Mouse (Mus musculus) heart, adult 2 months (tissue): ENCODE data around the gene Plekhj1. TPM values are rescaled to one million over a fixed set of nuclear protein-coding genes. Genes with fewer than 3 reads are reported as not detected.

Source experiments
- DNase-seq, 2 experiments: peaks; one replicate each; pipeline ENCODE4 v3.0.0; 2021
- H3K27ac ChIP-seq: fragments of 200-600 bp; 2 replicates; pipeline ENCODE4 v1.8.1; 2022
- H3K27me3 ChIP-seq: fragments of 200-500 bp; 2 replicates; pipeline ENCODE4 v1.6.1; 2012; ENCODE audit warnings: mild to moderate bottlenecking, low read length, inconsistent platforms, mixed read lengths; ENCODE audit not compliant: control insufficient read depth, insufficient read depth
- H3K36me3 ChIP-seq: fragments of 200-500 bp; 2 replicates; pipeline ENCODE4 v1.6.1; 2012; ENCODE audit warnings: low read length, inconsistent platforms; ENCODE audit not compliant: control insufficient read depth, insufficient read depth
- H3K4me1 ChIP-seq: fragments of 200-500 bp; 2 replicates; pipeline ENCODE4 v1.6.1; 2011; ENCODE audit warnings: low read length; ENCODE audit not compliant: control insufficient read depth, insufficient read depth
- H3K4me3 ChIP-seq: fragments of 200-600 bp; 2 replicates; pipeline ENCODE4 v1.8.1; 2022
- H3K79me2 ChIP-seq: fragments of 200-500 bp; replicated peaks from 2 replicates; pipeline ENCODE4 v1.6.1; 2012; ENCODE audit warnings: mild to moderate bottlenecking, inconsistent platforms, low read length, moderate library complexity, mixed read lengths; ENCODE audit not compliant: control insufficient read depth, insufficient read depth
- H3K9ac ChIP-seq: fragments of 200-500 bp; 2 replicates; pipeline ENCODE4 v1.6.1; 2012; ENCODE audit warnings: low read depth, mild to moderate bottlenecking, control low read depth, inconsistent platforms, low read length, mixed read lengths
- CTCF ChIP-seq: fragments of 200-600 bp; IDR thresholded peaks from 2 replicates; pipeline ENCODE4 v1.8.1; 2022; ENCODE audit warnings: antibody characterized with exemption, mild to moderate bottlenecking, moderate library complexity
- EP300 ChIP-seq: fragments of 200-500 bp; IDR thresholded peaks from 2 replicates; pipeline ENCODE4 v1.6.1; 2011; ENCODE audit warnings: low read depth, low read length, control low read depth; ENCODE audit not compliant: insufficient read depth
- POLR2A ChIP-seq: fragments of 200-500 bp; IDR thresholded peaks from 2 replicates; pipeline ENCODE4 v1.6.1; 2011; ENCODE audit warnings: mild to moderate bottlenecking, low read depth, low read length, control low read depth; ENCODE audit not compliant: insufficient read depth
- WGBS: fragments of 180-500 bp; shearing (Covaris S2); methylation state at CpG from one replicate; pipeline ENCODE4 v1.1.7; 2018; 5-methylcytosine and 5-hydroxymethylcytosine counted together
- intact Hi-C: fragments of 180-260 bp; cut with DNase I; formaldehyde crosslinking; loops from one replicate; pipeline ENCODE4 v1.15.1; 2025
- polyA plus RNA-seq: library from polyadenylated mRNA; depleted of rRNA; stranded (reverse); fragments of >200 nt; gene quantifications from 2 replicates; pipeline ENCODE4 v1.2.3, GENCODE M21; 2012
- total RNA-seq, 2 experiments: library from RNA; stranded (reverse); gene quantifications; 2 replicates each; pipeline ENCODE4 v1.2.3; 2021

Gene Plekhj1
- total and polyA plus RNA-seq, 3 experiments: 28.9 to 33.0 (median 29.7) TPM

GRCm38 (mm10) chr10:80768365-80768764 is 30.1 kb downstream of the Plekhj1 start:
- H3K79me2 ChIP-seq: no peaks in the 10 kb centered on the region
- H3K4me1 ChIP-seq: peaks cover 2% of the 10 kb centered on the region; the same call in 1 of the 2 replicates
- WGBS: 65% methylated on average over 6 of the region's 6 CpGs
- no peaks in the 10 kb centered on the region for H3K36me3 ChIP-seq
- no peak overlapping the region for H3K4me3 ChIP-seq
- intact Hi-C loops: no loop called here
- TF ChIP-seq POLR2A (no peak), EP300 (no peak), CTCF (no peak)
- H3K27ac ChIP-seq: no peak overlapping the region
- H3K27me3 ChIP-seq: no peaks in the 10 kb centered on the region
- H3K9ac ChIP-seq: no peak overlapping the region
- no peak for DNase-seq

DNA sequence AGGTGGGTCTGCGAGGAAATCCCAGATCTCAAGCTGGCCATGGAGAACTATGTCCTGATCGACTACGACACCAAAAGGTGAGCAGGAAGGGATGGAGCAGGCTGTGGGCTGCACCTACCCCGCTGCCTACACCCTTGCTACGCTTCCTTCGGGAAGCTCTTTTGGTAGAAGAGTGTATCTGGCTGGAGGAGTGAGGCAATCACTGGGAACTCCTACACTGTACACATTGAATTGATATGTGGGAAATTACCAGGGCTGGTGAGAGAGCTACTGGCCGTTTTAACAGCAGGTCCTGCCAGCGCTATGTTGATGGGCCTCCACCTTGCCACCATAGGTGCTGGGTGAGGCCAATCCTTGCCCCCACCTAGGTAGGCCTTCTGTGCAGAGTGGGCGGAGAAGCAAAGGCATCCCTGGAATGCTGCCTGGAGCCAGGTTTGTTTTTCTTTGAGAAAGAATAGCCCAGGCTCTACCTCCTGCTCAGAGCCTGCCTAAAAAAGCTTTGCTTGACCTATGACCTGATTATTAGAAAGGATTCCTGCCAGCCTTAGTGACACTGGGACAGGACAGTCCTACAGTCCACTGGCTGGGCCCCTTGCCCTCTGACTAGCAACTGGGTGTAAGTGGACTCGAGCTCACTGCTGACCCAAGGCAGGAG is 32.1 kb downstream of the Plekhj1 start:
- TF ChIP-seq CTCF: no peak
- TF ChIP-seq EP300: no peak
- no peak for TF ChIP-seq POLR2A
- Histone ChIP-seq H3K79me2 (no peaks in the 10 kb centered on the region; the same call in 1 of the 2 replicates), H3K4me1 (peaks cover 6% of the 10 kb centered on the region; the same call in 1 of the 2 replicates), H3K27ac (peak overlapping the region; percentile 71), H3K36me3 (no peaks in the 10 kb centered on the region), H3K4me3 (no peak overlapping the region), H3K9ac (no peak overlapping the region), H3K27me3 (no peaks in the 10 kb centered on the region)
- intact Hi-C loops: no loop called here
- DNase-seq: peak in 1 of 2 experiments; percentile 35
- WGBS: 68% methylated on average over 10 of the region's 10 CpGs

DNA sequence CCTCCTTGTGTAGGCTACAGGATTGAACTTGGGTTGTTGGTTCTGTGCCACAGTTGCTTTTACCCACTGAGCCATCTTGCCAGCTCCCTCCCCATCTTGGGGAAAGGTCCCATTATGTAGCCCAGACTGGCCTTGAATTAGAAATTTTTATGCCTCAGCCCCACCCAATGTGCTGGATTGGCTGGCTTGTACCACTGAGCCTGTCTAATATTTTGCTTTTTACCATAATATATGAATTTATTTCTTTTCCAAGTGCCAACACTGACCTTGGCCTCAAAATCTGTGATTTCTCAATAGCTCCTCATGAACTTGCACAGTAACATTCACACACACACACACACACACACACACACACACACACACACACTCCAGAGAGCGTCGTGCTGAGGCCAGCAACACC is 32.7 kb downstream of the Plekhj1 start:
- intact Hi-C loops: no loop called here
- Histone ChIP-seq H3K4me1 (peaks cover 8% of the 10 kb centered on the region; the same call in 1 of the 2 replicates), H3K79me2 (peaks cover 2% of the 10 kb centered on the region), H3K27ac (no peak overlapping the region; the same call in 1 of the 2 replicates), H3K36me3 (no peaks in the 10 kb centered on the region), H3K4me3 (no peak overlapping the region), H3K9ac (no peak overlapping the region), H3K27me3 (no peaks in the 10 kb centered on the region)
- DNase-seq: no peak
- 74% methylated on average over 2 of the region's 2 CpGs for WGBS
- TF ChIP-seq CTCF (no peak), POLR2A (no peak), EP300 (no peak)

GRCm38 (mm10) chr10:80763502-80763901 is 34.9 kb downstream of the Plekhj1 start:
- DNase-seq: no peak
- Histone ChIP-seq H3K79me2 (peaks cover 10% of the 10 kb centered on the region), H3K4me3 (no peak overlapping the region), H3K27me3 (no peaks in the 10 kb centered on the region), H3K4me1 (peaks cover 18% of the 10 kb centered on the region), H3K27ac (no peak overlapping the region), H3K36me3 (no peaks in the 10 kb centered on the region), H3K9ac (no peak overlapping the region)
- no peak for TF ChIP-seq EP300
- intact Hi-C loops: no loop called here
- WGBS: 82% methylated on average over 2 of the region's 2 CpGs

- no peak for TF ChIP-seq EP300
- no peak for TF ChIP-seq POLR2A
- TF ChIP-seq CTCF: no peak
- WGBS: 69% methylated on average over 3 of the region's 3 CpGs
Observed at GRCm38 (mm10) chr10:80761821-80762220, 36.6 kb downstream of the Plekhj1 start.

DNA sequence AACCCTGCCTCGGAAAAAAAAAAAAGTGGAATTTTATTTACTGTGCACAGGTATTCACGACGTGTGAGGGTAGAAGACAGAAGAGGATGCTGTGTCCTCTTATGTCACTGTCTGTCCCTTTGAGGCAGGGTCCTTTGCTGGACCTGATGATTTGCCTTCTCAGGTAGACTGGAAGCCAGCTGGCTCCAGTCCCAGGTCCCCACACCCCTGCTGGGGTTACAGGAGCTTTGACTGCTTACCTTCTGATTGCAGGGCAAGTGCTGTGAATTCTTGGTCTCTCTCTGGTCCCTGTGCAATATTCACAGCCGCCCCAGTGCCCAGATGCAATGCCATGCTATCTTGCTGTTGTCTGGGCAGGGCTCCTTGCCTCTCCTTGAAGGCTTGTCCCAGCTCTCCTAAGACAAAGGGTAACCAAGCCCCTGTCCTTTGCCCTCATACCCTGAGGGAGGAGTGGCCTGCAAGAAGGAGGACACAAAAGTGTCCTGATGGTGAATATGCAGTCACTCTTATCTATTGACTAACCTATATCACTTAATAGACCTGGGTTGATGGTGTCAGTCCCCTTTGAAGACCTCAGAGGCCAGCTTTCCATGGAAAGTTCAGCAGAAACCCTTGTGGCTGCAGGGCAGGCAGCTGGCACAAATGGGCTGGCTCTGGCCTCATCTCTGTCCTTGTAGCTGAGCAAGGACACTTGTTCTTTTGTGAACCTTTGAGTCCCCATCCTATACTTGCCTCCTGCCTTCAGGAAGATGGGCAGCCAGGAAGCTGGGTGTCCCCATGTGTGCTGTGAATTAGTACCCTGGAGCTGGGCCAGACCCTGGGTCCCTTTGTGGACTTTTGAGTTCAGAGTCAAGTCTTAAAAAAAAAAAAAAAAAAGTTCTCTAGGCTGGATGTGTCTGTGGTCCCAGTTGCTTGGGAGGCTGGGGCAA is 37.6 kb downstream of the Plekhj1 start:
- 49% methylated on average over 4 of the region's 4 CpGs for WGBS
- intact Hi-C loops: no loop called here
- Histone ChIP-seq H3K4me1 (peaks cover 34% of the 10 kb centered on the region), H3K79me2 (peaks cover 10% of the 10 kb centered on the region), H3K27me3 (no peaks in the 10 kb centered on the region), H3K36me3 (no peaks in the 10 kb centered on the region), H3K27ac (peak overlapping the region; percentile 0), H3K9ac (no peak overlapping the region), H3K4me3 (no peak overlapping the region)
- no peak for TF ChIP-seq POLR2A
- no peak for TF ChIP-seq CTCF
- TF ChIP-seq EP300: no peak
- DNase-seq: no peak

More at GRCm38 (mm10) chr10:80761821-80762220, 36.6 kb downstream of the Plekhj1 start:
- Histone ChIP-seq H3K36me3 (no peaks in the 10 kb centered on the region), H3K9ac (no peak overlapping the region), H3K4me1 (peaks cover 26% of the 10 kb centered on the region), H3K4me3 (no peak overlapping the region), H3K27ac (no peak overlapping the region; the same call in 1 of the 2 replicates), H3K27me3 (no peaks in the 10 kb centered on the region), H3K79me2 (peaks cover 10% of the 10 kb centered on the region)
- intact Hi-C loops: no loop called here
- no peak for DNase-seq
